Mouse (Mus musculus): ENCODE measurements around the gene Dnaaf5. TPM values are rescaled to one million over a fixed set of nuclear protein-coding genes. Genes with fewer than 3 reads are reported as not detected.

The Dnaaf5 gene
- total and polyA plus RNA-seq, 2 experiments from 2014 or later, result 2.2 to 16.3 TPM

DNA sequence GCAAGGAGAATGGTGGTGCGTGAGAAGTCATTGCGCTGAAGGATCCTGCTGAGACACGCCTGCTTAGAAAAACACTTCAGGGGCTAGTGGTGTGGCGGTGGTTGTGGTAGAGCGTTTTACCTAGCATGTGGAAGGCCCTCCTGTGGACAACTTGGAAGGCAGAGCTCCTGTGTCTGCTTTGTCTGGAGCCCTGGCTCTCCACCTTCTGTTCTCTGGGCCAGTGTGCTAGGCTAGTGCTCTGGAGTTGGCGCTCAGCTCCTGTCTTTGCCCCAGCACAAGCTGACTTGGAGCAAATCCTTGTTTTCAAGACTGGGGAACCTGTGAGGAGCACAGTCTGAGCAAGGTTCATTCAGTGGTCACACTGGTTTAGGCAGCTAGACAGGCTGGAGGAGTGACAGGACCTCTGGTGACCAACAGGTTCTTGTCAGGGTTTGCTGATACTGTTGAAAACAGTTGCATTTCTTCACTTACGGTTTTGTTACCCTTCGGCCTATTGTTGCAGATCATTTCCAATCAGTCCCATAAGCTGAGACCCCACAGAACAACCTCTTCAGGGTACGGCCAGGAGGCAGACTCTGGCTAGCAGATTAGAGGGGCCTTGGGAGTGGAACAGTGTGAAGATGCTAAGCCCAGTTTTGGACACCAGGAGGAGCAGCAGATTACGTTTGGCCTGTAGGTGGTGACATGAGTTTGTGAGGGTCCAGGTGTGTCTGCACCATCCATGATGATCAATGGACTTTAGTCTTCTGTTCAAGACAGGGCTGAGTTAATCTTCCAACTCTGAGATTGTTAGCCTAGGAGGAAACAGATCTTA lies 59.1 kb downstream of the Dnaaf5 start:
- ATAC-seq (no peak), DNase-seq (ENCODE audit: low spot score) (no peak)
- Histone ChIP-seq H3K9ac (replicated peaks; ENCODE audit: low read length) (no peak overlapping the region), H3K36me3 (ENCODE audit: insufficient read depth, low read length) (no peaks in the 10 kb centered on the region), H3K4me2 (ENCODE audit: low read depth, low read length) (no peak overlapping the region), H3K4me1 (ENCODE audit: insufficient read depth, low read length) (no peaks in the 10 kb centered on the region), H3K27ac (no peak overlapping the region), H3K27me3 (ENCODE audit: insufficient read depth, low read length) (no peaks in the 10 kb centered on the region), H3K4me3 (ENCODE audit: low read length) (no peak overlapping the region), H3K9me3 (ENCODE audit: low read length) (no peaks in the 10 kb centered on the region)
- 80% methylated on average over 10 of the region's 10 CpGs for WGBS
- TF ChIP-seq CTCF (IDR thresholded peaks at IDR 0.05; ENCODE audit: low read depth), result peak; percentile 62

DNA sequence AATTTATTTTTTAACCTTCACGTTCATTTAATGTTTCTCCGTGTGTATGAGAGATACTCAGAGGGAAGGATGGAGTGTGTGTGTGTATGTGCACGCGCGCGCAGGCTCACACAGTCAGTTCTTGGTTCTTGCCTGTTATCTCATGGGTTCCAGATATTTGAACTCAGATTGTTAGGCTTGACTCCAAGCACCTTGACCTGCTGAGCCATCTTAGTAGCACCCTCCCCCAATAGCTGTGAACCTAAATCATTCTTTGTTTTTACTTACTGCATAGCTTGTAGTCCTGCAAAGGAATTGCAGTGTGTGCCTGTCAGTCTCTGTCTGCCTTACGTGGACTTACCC lies 59.6 kb downstream of the Dnaaf5 start:
- no peaks in the 10 kb centered on the region for H3K4me1 ChIP-seq (ENCODE audit: insufficient read depth, low read length)
- no peaks in the 10 kb centered on the region; the same call in 1 of the 2 replicates for H3K36me3 ChIP-seq (ENCODE audit: insufficient read depth, low read length)
- H3K9me3 ChIP-seq (ENCODE audit: low read length), result no peaks in the 10 kb centered on the region
- ATAC-seq, result no peak
- no peak overlapping the region for H3K4me3 ChIP-seq (ENCODE audit: low read length)
- no peak overlapping the region for H3K9ac ChIP-seq (replicated peaks; ENCODE audit: low read length)
- H3K4me2 ChIP-seq (ENCODE audit: low read depth, low read length), result no peak overlapping the region
- DNase-seq (ENCODE audit: low spot score), result no peak
- no peak for TF ChIP-seq CTCF (IDR thresholded peaks at IDR 0.05; ENCODE audit: low read depth)
- no peak overlapping the region for H3K27ac ChIP-seq
- no peaks in the 10 kb centered on the region for H3K27me3 ChIP-seq (ENCODE audit: insufficient read depth, low read length)
- WGBS, result 95% methylated on average over 7 of the region's 7 CpGs

DNA sequence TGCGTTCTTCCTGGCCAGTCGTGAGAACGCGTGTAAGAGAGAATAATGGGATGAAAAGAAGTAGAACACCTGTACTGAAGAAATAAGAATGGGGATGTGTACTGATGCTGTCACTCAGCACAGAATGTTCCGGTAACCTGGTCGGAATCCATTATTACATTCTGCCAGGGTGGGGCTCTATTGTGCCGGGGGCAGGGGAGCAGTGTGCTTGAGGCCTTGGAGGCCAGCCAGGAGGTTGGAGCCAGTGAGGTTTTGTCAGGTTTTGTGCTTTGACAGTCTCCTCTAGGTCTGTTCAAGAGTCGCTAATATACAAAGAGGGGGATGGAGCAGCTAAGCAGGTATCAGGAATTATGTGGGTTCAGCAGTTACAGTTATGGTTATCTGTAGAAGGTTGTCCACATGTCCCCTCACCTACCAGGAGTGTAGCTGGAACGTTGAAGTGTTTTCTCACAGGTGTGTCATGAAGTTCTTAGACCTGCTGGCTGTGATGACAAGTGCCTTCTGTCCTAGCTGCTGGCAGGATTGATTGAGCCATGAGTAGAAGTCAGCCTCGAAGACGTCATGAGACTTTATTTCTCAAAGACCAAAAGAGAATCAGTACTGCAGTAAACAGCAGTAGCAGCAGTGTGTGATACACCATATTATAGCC lies 61.8 kb downstream of the Dnaaf5 start:
- peaks cover 12% of the 10 kb centered on the region; the same call in 1 of the 2 replicates for H3K36me3 ChIP-seq (ENCODE audit: insufficient read depth, low read length)
- DNase-seq (ENCODE audit: low spot score) (no peak), ATAC-seq (no peak)
- H3K4me2 ChIP-seq (ENCODE audit: low read depth, low read length), result no peak overlapping the region
- WGBS, result 90% methylated on average over 11 of the region's 11 CpGs
- no peaks in the 10 kb centered on the region for H3K27me3 ChIP-seq (ENCODE audit: insufficient read depth, low read length)
- H3K9me3 ChIP-seq (ENCODE audit: low read length), result no peaks in the 10 kb centered on the region
- no peaks in the 10 kb centered on the region for H3K4me1 ChIP-seq (ENCODE audit: insufficient read depth, low read length)
- no peak overlapping the region for H3K9ac ChIP-seq (replicated peaks; ENCODE audit: low read length)
- no peak overlapping the region for H3K4me3 ChIP-seq (ENCODE audit: low read length)
- TF ChIP-seq CTCF (IDR thresholded peaks at IDR 0.05; ENCODE audit: low read depth), result no peak
- no peak overlapping the region for H3K27ac ChIP-seq

DNA sequence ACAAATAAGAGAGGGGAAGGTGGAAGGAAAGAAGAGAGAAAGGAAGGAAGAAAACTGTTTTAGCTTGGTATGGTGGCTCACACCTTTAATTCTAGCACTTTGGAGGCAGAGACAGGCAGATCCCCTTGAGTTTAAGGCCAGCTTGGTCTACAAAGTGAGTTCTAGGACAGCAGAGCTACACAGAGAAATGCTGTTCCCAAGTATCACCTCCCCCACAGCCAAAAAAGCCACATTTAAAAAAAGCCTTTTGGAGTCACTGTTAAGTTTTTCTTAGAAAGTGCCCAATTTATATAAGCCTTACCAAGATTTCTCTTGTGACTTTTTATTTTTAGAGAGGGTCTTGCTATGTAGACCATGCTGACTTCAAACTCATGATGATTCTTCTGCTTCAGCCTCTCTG lies 64.3 kb downstream of the Dnaaf5 start:
- peaks cover 12% of the 10 kb centered on the region; the same call in 1 of the 2 replicates for H3K36me3 ChIP-seq (ENCODE audit: insufficient read depth, low read length)
- no peak overlapping the region for H3K4me2 ChIP-seq (ENCODE audit: low read depth, low read length)
- no peaks in the 10 kb centered on the region for H3K9me3 ChIP-seq (ENCODE audit: low read length)
- no peak for TF ChIP-seq CTCF (IDR thresholded peaks at IDR 0.05; ENCODE audit: low read depth)
- no peak overlapping the region for H3K27ac ChIP-seq
- DNase-seq (ENCODE audit: low spot score), result no peak
- H3K4me3 ChIP-seq (ENCODE audit: low read length), result no peak overlapping the region
- no peaks in the 10 kb centered on the region for H3K27me3 ChIP-seq (ENCODE audit: insufficient read depth, low read length)
- no peaks in the 10 kb centered on the region for H3K4me1 ChIP-seq (ENCODE audit: insufficient read depth, low read length)
- no peak overlapping the region for H3K9ac ChIP-seq (replicated peaks; ENCODE audit: low read length)
- no peak for ATAC-seq

DNA sequence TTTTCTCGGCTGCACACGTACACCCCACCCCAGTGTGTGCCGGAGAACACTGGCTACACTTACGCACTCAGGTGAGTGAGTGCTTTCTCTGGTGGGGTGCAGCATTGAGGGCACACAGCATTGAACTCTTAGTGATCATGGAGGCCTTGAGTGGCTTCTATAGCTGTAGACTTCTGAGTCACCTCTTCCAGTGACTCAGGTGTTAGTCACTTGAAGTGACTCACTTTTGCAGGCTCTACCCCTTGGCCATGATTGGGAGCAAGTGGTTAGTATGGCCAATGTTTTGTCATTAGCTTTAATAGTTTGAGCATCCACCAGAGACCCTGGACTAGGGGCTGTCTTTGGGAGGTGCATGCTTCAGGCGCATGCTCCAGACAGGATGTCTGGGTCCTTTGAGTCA lies 65.2 kb downstream of the Dnaaf5 start:
- H3K4me2 ChIP-seq (ENCODE audit: low read depth, low read length), result no peak overlapping the region
- H3K9me3 ChIP-seq (ENCODE audit: low read length), result no peaks in the 10 kb centered on the region
- no peak overlapping the region for H3K9ac ChIP-seq (replicated peaks; ENCODE audit: low read length)
- no peak for TF ChIP-seq CTCF (IDR thresholded peaks at IDR 0.05; ENCODE audit: low read depth)
- no peak overlapping the region for H3K27ac ChIP-seq
- no peak for ATAC-seq
- WGBS, result 98% methylated on average over 5 of the region's 5 CpGs
- no peaks in the 10 kb centered on the region for H3K4me1 ChIP-seq (ENCODE audit: insufficient read depth, low read length)
- H3K27me3 ChIP-seq (ENCODE audit: insufficient read depth, low read length), result no peaks in the 10 kb centered on the region
- peaks cover 12% of the 10 kb centered on the region; the same call in 1 of the 2 replicates for H3K36me3 ChIP-seq (ENCODE audit: insufficient read depth, low read length)
- no peak for DNase-seq (ENCODE audit: low spot score)
- no peak overlapping the region for H3K4me3 ChIP-seq (ENCODE audit: low read length)

DNA sequence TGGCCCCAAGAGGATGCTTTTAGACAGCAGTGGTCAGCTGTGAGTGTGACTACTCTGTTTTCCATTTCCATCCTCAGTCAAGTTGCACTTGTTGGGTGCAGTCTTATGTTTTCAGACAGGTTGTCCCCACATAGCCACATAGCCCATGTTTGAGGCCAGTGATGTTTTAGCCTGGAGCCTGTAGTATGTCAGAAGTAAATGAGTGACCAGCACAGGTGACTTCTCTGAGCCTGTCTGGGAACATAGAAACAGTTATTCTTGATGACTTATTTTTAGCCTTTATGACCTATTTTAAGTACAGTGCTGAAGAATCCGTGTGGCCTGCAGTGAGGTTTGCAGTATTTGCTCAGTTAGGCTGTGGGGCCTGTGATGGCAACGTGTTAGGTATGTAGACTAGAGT lies 66.1 kb downstream of the Dnaaf5 start:
- H3K4me2 ChIP-seq (ENCODE audit: low read depth, low read length), result no peak overlapping the region
- H3K27ac ChIP-seq, result no peak overlapping the region
- H3K27me3 ChIP-seq (ENCODE audit: insufficient read depth, low read length), result no peaks in the 10 kb centered on the region
- H3K4me1 ChIP-seq (ENCODE audit: insufficient read depth, low read length), result no peaks in the 10 kb centered on the region
- H3K9ac ChIP-seq (replicated peaks; ENCODE audit: low read length), result no peak overlapping the region
- H3K36me3 ChIP-seq (ENCODE audit: insufficient read depth, low read length), result peaks cover 12% of the 10 kb centered on the region; the same call in 1 of the 2 replicates
- DNase-seq (ENCODE audit: low spot score), result no peak
- no peak for TF ChIP-seq CTCF (IDR thresholded peaks at IDR 0.05; ENCODE audit: low read depth)
- no peaks in the 10 kb centered on the region for H3K9me3 ChIP-seq (ENCODE audit: low read length)
- no peak overlapping the region for H3K4me3 ChIP-seq (ENCODE audit: low read length)
- 97% methylated on average over 2 of the region's 2 CpGs for WGBS
- ATAC-seq, result no peak

DNA sequence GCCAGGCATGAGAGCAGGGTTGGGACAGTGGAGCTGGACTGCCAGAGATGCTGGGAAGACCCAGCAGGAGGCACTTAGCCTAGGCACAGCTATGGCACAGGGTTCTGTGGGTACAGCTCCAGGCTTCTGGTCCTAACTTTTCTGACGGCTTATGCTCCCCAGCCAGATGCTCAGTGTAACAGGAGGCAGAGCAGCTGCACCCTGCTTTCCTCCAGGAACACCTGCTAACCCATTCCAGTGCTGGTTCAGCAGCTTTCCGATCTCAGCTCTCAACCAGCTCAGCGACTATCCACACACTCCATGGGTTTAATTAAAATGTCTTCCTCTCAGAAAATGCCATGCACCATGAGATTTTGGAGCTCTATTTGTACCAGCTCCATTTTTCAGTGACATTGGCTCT lies 66.8 kb downstream of the Dnaaf5 start:
- no peak overlapping the region for H3K27ac ChIP-seq
- TF ChIP-seq CTCF (IDR thresholded peaks at IDR 0.05; ENCODE audit: low read depth), result no peak
- 74% methylated on average over 3 of the region's 3 CpGs for WGBS
- H3K4me3 ChIP-seq (ENCODE audit: low read length), result no peak overlapping the region
- ATAC-seq (no peak), DNase-seq (ENCODE audit: low spot score) (no peak)
- H3K9ac ChIP-seq (replicated peaks; ENCODE audit: low read length), result no peak overlapping the region
- H3K36me3 ChIP-seq (ENCODE audit: insufficient read depth, low read length), result peaks cover 12% of the 10 kb centered on the region; the same call in 1 of the 2 replicates
- no peaks in the 10 kb centered on the region for H3K4me1 ChIP-seq (ENCODE audit: insufficient read depth, low read length)
- no peak overlapping the region for H3K4me2 ChIP-seq (ENCODE audit: low read depth, low read length)
- no peaks in the 10 kb centered on the region for H3K9me3 ChIP-seq (ENCODE audit: low read length)
- H3K27me3 ChIP-seq (ENCODE audit: insufficient read depth, low read length), result no peaks in the 10 kb centered on the region
